Mouse (Mus musculus): ENCODE measurements around the gene Tomm40.
"Not testable (repeated sequence)": the region's sequence is repeated elsewhere in the genome, so short reads cannot be mapped to it uniquely, and the experiment has no call there.

Tomm40 gene

DNA sequence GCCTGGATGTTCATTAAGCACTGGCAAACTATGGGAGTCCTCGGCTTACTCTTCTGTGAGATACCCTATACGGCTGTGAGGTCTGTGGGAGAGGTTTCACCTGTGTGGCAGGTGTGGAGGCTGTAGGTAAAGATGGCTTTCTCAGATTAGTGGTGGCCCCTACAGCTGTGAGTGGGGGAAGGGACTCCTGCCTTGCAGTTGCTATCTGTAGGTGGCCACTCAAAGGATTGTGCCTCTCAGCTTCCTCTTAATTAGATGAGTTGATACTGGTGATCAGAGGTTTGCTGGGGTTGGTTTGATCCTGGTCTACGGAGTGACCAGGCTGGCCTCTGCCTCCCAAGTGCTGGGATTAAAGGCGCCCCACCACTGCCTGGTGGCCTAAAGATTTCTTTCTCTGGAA lies 10.8 kb downstream of the Tomm40 start:
- DNase-seq (ENCODE audit: low read depth) = no peak

- DNase-seq (ENCODE audit: low read depth) = no peak
Measured at GRCm38 (mm10) chr7:19702859-19703555, 12.2 kb downstream of the Tomm40 start.

GRCm38 (mm10) chr7:19701069-19701761 lies 14.0 kb downstream of the Tomm40 start:
- DNase-seq (ENCODE audit: low read depth) = peak; percentile 51

GRCm38 (mm10) chr7:19700299-19701068 lies 14.8 kb downstream of the Tomm40 start:
- DNase-seq (ENCODE audit: low read depth) = no peak

DNA sequence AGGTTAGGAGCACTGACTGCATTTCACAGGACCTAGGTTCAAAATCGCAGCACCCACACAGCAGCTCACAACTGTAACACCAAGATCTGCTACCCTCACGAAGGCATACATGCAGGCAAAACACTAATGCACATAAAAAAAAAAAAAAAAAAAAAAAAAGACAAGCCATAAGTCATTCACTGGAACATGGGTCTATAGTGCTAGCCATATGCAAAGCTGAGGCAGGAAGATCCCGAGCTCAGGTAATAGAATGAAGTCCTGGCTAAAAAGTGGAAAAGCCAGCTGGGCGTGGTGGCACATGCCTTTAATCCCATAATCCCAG lies 15.4 kb downstream of the Tomm40 start:
- DNase-seq (ENCODE audit: low read depth) = no peak

DNA sequence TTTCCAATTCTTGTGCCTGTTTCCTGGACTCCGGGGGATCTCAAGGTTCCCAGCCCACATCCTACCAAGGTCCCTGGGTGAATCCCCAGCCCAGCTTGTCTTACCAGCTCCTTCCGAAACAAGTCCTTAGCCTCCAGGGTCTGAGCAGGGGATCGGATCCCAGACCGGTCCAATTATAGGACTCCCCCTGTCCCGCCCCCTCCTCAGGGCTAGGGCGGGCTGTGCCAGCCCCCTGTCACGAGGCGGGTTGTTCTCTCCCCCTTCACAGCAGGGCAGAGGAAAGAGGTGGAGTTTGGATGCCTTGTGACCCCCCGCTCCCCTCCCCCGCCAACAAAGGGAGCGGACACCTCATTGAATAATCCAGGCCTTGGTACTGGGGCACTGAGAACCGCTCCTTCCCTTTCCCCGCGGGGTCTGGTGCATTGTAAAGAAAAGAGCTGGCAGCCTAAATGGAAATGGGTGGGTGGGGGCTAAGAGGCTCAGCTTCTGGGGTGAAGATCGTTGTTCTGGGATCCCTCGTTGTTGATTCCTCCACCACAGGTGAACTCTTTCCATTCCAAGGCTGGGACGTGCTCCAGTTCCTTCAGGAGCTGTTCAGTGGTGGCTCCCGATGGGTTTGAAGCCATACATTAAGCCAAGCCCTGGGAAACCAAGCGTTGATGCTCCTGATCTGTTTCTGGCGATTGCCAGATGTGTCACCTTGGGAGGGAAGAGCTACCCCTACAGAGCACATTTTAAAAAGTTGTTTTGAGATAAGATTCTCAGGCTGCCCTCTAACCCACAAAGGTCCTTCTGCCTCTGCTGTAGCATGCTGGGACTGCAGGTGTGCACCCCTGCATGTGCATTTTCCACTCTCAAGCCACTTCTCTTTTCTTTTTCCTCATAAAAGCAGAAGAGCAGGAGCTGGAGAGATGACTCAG lies 16.1 kb downstream of the Tomm40 start, which contains the start of gene Apoe:
Gene Apoe, minus strand, starts transcription at position 282 of the 920 bp plus-strand sequence.
- no peak for DNase-seq (ENCODE audit: low read depth)

DNA sequence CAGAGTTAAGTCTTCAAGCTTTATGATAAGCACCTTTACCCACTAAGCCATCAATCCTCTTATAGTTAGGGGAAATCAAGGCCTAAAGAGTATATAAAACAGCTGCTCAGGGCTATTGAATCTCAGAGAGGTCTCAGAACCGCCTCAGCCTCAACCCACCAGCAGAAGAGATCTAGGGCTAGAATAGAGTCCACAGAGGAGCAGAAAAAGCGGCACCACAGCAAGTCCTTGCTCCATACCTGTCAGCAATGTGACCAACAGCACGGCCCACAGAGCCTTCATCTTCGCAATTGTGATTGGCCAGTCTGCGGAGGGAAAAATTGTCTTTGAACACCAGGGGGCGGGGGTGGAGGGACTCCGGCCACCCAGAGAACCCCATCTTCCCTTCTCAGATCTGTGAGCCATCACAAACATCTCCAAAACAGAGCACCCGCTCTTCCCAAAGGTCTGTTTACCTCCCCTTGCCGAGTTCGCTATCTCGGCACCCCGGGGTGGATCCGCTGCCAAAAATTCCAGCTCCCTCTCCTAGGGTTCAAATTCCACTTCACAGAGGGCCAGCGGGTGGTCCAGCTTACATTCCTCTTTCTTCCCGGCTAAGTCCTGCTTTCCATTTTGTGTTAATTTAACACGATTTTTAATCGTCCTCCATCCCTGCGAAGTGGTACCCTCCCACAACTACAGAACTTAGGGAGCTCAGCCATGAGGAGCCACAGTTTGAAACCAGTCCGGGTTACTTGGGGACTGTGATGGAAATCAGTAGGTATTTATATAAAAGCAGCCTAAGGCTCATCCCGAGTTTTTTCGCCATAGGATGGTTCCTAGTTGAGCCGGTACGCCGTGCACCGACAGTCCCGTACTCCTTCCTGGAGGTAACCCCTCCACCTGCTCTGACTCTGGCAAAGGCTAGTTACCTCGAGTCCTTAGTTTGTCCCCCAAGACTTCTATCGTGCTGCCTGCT lies 17.0 kb downstream of the Tomm40 start:
- no peak for DNase-seq (ENCODE audit: low read depth)

- DNase-seq (ENCODE audit: low read depth) = no peak
Measured at GRCm38 (mm10) chr7:19696336-19696873, 18.8 kb downstream of the Tomm40 start.

DNA sequence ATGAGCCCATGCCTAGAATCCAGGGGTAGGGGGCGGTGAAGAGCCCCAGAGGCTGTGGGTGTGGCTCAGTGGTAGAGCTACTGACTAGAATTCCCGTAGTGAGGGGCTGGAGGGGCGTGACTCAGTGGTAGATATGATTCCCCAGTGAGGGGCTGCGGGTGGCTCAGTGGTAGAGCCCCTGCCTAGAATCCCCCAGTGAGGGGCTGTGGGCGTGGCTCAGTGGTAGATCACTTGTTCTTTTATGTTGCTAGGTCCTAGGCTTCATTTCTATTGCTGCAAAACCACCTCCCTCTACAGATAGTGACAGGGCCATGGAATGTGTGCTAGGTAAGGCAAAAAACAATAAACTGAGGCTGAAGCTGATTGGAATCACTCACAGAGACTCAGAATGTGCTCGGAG lies 19.4 kb downstream of the Tomm40 start:
- DNase-seq (ENCODE audit: low read depth) = no peak

DNA sequence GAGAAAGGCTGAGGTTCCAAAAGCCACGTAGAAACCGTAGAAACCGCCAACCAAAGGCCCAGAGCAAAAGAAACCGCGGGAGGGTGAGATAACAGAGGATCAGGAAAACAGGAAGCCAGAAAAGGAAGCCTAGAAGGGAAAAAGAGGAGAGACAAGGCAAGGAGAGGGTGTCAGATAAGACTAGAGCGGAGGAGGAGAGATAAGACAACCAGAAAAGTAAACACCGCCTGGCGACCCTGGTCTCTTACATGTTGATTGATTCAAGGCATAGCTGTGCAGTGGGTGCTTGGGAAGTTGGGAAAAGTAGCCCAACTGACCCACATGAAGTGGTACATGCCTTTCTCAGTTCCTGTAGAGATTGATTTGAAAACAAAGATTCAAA lies 20.0 kb downstream of the Tomm40 start:
- no peak for DNase-seq (ENCODE audit: low read depth)

DNA sequence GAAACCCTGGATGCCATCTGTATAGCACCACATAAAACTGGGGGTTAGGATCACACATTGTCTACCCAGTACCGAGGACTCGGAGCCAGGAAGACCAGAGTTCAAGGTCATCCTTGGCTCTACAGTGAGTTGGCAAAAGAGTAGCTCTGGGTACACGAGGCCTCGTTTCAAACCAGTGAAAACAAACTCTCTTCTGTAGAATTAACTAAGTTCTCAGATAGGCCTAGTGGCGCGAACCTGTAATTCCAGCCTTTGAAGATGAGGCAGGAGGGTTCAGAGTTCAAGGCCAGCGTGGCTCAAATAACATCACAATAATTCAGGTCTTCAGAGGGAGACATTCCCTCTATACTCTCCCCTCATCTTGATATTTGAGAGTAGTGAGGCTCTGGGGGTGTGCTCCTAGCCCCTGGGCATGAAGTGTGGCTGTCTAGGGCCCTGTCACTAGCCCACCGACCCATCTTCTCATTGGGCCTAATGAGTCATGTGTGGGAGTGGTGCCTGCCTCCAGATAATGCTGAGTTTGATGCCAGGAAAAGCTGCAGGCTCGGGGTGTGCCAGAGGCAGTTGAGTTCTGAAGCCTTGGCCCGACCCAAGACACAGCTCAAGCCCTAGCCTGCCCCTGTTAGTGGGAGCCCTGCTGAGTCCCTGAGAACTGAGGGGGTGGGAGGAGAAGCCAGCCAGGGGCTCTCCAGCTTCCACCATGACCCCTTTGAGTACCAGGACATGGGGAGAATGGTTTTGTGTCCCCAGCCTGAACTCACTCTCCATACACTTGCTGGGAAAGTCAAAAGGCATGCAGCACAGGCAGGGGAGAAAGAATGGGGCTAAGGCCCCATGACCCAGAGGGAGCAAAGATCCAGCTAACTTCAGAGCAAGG lies 20.7 kb downstream of the Tomm40 start:
- DNase-seq (ENCODE audit: low read depth) = no peak

DNA sequence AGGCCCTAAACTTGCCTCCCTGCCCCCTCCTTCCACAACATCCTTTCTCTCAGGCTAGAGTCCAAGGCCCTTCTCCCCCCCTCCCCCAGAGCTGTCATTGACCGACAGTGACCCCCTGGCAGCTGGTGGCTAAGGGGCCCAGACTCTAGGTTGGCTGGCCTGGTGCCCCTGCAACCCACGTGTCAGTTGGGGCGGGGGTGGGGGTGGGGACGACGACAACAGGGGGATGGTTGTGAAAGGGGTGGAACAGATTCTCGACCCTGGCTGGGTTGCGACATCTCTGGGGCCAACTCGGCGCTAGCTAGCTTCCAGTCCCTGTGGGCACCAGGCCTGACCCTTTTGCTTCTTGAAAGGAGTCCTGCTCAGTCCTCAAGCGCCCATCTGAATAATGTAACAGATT lies 21.8 kb downstream of the Tomm40 start:
- no peak for DNase-seq (ENCODE audit: low read depth)

- DNase-seq (ENCODE audit: low read depth) = no peak
Measured at GRCm38 (mm10) chr7:19691873-19692865, 23.1 kb downstream of the Tomm40 start, which contains the start of gene Apoc1. TSS of gene Apoc1 (minus strand) at chr7:19692660.

GRCm38 (mm10) chr7:19691434-19691833 lies 23.8 kb downstream of the Tomm40 start:
- DNase-seq (ENCODE audit: low read depth) = no peak

DNA sequence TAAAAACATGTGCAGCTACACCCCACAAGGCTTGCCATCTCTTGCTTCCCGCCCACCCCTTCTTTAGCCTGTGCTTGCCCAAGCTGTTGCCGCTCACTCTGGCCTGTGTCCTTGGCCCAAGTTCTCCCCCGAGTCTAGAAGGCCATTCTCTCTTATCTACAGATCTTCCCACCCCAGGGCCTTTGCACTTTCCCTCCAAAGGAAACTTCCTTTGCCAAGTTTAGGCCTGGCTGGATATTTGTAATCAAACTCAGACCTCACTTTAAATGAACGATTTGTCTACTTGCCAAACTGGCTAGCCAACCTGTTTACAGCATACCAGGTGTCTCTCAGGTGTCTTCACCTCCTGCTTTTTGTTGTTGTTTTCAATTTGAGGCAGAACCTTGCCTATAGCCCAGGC lies 24.4 kb downstream of the Tomm40 start:
- DNase-seq (ENCODE audit: low read depth) = no peak

DNA sequence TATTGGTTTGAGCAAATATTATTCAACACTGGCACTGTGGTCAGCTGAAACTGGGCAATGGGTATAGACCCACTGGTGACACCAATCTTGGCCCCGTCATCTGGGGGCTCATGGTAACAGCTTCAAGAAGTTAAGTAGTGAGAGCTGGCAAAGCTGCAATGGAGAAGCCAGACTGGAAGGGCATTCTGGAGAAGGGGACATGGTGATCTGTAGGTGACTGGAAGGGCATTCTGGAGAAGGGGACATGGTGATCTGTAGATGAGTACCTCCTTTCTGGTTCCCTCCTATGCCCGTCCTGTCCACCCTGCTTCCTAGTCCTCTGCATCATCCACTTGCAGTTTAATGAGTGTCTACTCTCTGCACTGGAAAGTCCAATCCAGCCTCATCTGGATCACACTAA lies 26.6 kb downstream of the Tomm40 start:
- DNase-seq (ENCODE audit: low read depth) = no peak

- DNase-seq (ENCODE audit: low read depth) = no peak
Measured at GRCm38 (mm10) chr7:19688101-19688500, 27.1 kb downstream of the Tomm40 start.

- not testable (repeated sequence) for DNase-seq (ENCODE audit: low read depth)
Measured at GRCm38 (mm10) chr7:19686927-19687583, 28.2 kb downstream of the Tomm40 start.
